Mouse (Mus musculus): Measurements from ENCODE around the gene Mthfd1l.

- TF ChIP-seq CTCF (IDR thresholded peaks at IDR 0.05; ENCODE audit: low read depth) (no peak), EP300 (optimal IDR thresholded peaks at IDR 0.05) (no peak)
These were observed 56.0 kb downstream of the Mthfd1l start for GRCm38 (mm10) chr10:4028851-4029442.

Data from stomach, postnatal 0 days (tissue).